Mouse (Mus musculus) layer of hippocampus, postnatal 25 days (tissue): ENCODE results near the gene Apol6. TPM values are rescaled to one million over a fixed set of nuclear protein-coding genes. Genes with fewer than 3 reads are reported as not detected.

Source experiments
- DNase-seq, 2 experiments: peaks; one replicate each; pipeline ENCODE4 v3.0.0; 2022; ENCODE audit warnings: mixed read lengths in 2 of 2, low spot score in 1 of 2; ENCODE audit errors: extremely low spot score in 1 of 2
- total RNA-seq, 2 experiments: library from RNA; stranded (reverse); gene quantifications; 2 replicates each; pipeline ENCODE4 v1.2.3; 2021

Gene Apol6
- total RNA-seq, 2 experiments from 2014 or later, result not detected

GRCm38 (mm10) chr15:77102685-77103084, 58.2 kb downstream of the Apol6 start:
- no peak for DNase-seq

GRCm38 (mm10) chr15:77104349-77105158, 60.0 kb downstream of the Apol6 start:
- no peak for DNase-seq

- no peak for DNase-seq
Measured at GRCm38 (mm10) chr15:77105273-77105672, 60.7 kb downstream of the Apol6 start.

Other genes starting within 250 kb of the Apol6 start
- 10 to 100 TPM; 51.6 to 52.5 TPM for gene Zfp251, start 173.3 kb upstream of the Apol6 start, total RNA-seq
- 1 to 10 TPM; 5.4 to 6.1 TPM for gene Zfp7, start 165.5 kb upstream of the Apol6 start, total RNA-seq
- gene Gm49527, start 165.4 kb upstream of the Apol6 start, total RNA-seq, result under 1 TPM in 1 of 2 experiments, not detected in 1; 0.98 TPM
- 1 to 10 TPM; 5.6 to 7.6 TPM for gene Zfp647, start 119.3 kb upstream of the Apol6 start, total RNA-seq
- 10 to 100 TPM; 26.9 to 27.8 TPM for gene 1110038F14Rik, start 96.2 kb upstream of the Apol6 start, total RNA-seq
- gene Mb, start 5.9 kb downstream of the Apol6 start, total RNA-seq, result under 1 TPM in 1 of 2 experiments, not detected in 1; 0.52 TPM